Mouse (Mus musculus): ENCODE measurements around the gene Hsd17b7. TPM values are rescaled to one million over a fixed set of nuclear protein-coding genes. Genes with fewer than 3 reads are reported as not detected.

The Hsd17b7 gene
- total and polyA plus RNA-seq, 3 experiments: 4.8 to 5.7 TPM; not detected in 1

DNA sequence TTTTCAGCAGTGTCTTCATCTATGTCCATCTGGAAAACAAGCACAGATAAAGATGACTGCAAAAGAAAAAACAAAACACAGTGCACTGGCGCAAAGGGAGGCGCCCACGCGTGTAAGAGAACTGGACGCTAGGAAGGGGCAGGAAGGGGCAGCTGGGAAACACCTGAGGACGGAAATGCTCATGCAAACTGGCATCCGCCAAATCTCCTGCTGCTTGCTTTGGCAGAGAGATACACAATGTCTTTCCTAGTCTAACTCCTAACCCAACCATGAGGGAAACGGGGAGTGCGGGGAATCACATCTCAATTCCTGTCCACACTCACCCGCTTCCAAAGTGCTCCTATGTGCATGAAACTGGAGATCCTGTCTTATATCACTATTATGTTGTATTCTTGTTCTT is 15.9 kb downstream of the Hsd17b7 start:
- Histone ChIP-seq H3K79me2 (ENCODE audit: control insufficient read depth, insufficient read depth, low read length, poor library complexity) (no peaks in the 10 kb centered on the region), H3K4me1 (ENCODE audit: control insufficient read depth in 1 of 2, insufficient read depth in 2 of 2, low read length in 2 of 2) (no peaks in the 10 kb centered on the region), H3K27ac (ENCODE audit: control insufficient read depth, low read depth, low read length) (no peak overlapping the region), H3K4me3 (ENCODE audit: control insufficient read depth in 1 of 2, insufficient read depth in 1 of 2, low read depth in 2 of 2, low read length in 2 of 2) (no peak overlapping the region), H3K9ac (ENCODE audit: control insufficient read depth, low read depth, low read length, poor library complexity, severe bottlenecking) (no peak overlapping the region), H3K9me3 (replicated peaks; ENCODE audit: insufficient read depth, low read length) (no peaks in the 10 kb centered on the region), H3K36me3 (ENCODE audit: control insufficient read depth in 1 of 2, insufficient read depth in 2 of 2, low read length in 2 of 2) (no peaks in the 10 kb centered on the region), H3K27me3 (ENCODE audit: control insufficient read depth in 1 of 2, insufficient read depth in 2 of 2, low read length in 2 of 2) (no peaks in the 10 kb centered on the region)
- DNase-seq (ENCODE audit: low read depth, low spot score): no peak
- TF ChIP-seq MYB (IDR thresholded peaks at IDR 0.05; ENCODE audit: low read depth, low read length) (no peak), ZC3H11A (IDR thresholded peaks at IDR 0.05; ENCODE audit: low read depth, low read length) (no peak), TAL1 (IDR thresholded peaks at IDR 0.05; ENCODE audit: low read length) (no peak), E2F4 (IDR thresholded peaks at IDR 0.05; ENCODE audit: borderline replicate concordance, low read depth, low read length) (no peak), POLR2AphosphoS5 (IDR thresholded peaks at IDR 0.05; ENCODE audit: borderline replicate concordance, low read depth, low read length) (no peak), RCOR1 (IDR thresholded peaks at IDR 0.05; ENCODE audit: low read depth, low read length) (no peak)

DNA sequence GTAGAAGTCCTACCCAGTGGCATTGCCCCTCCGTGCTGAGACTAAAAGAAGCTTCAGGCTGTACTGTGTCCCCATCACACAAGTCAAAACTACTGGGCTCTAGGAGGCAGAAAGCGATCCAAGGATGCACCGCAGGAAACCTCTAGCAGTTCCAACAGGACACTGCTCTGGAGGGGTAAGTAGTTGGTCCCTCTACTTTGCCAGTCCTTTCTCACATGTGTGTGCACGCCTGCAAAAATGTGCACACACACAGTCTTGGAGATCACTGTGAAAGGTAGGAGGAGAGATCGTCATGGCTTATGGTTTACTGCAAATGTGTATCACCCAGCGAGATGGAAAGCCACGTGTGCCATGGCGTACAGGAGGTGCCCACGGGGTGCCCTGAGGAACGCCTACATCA is 16.4 kb downstream of the Hsd17b7 start:
- Histone ChIP-seq H3K27ac (ENCODE audit: control insufficient read depth, low read depth, low read length) (no peak overlapping the region), H3K9me3 (replicated peaks; ENCODE audit: insufficient read depth, low read length) (no peaks in the 10 kb centered on the region), H3K4me1 (ENCODE audit: control insufficient read depth in 1 of 2, insufficient read depth in 2 of 2, low read length in 2 of 2) (no peaks in the 10 kb centered on the region), H3K27me3 (ENCODE audit: control insufficient read depth in 1 of 2, insufficient read depth in 2 of 2, low read length in 2 of 2) (no peaks in the 10 kb centered on the region), H3K4me3 (ENCODE audit: control insufficient read depth in 1 of 2, insufficient read depth in 1 of 2, low read depth in 2 of 2, low read length in 2 of 2) (no peak overlapping the region), H3K9ac (ENCODE audit: control insufficient read depth, low read depth, low read length, poor library complexity, severe bottlenecking) (no peak overlapping the region), H3K36me3 (ENCODE audit: control insufficient read depth in 1 of 2, insufficient read depth in 2 of 2, low read length in 2 of 2) (no peaks in the 10 kb centered on the region), H3K79me2 (ENCODE audit: control insufficient read depth, insufficient read depth, low read length, poor library complexity) (no peaks in the 10 kb centered on the region)
- TF ChIP-seq RCOR1 (IDR thresholded peaks at IDR 0.05; ENCODE audit: low read depth, low read length) (no peak), SIN3A (IDR thresholded peaks at IDR 0.05; ENCODE audit: low read length) (no peak), MYC (IDR thresholded peaks at IDR 0.05; ENCODE audit: low read depth, low read length) (no peak), ETS1 (IDR thresholded peaks at IDR 0.05; ENCODE audit: low read depth, low read length) (no peak), NELFE (IDR thresholded peaks at IDR 0.05; ENCODE audit: low read depth, low read length) (no peak)
- no peak for DNase-seq (ENCODE audit: low read depth, low spot score)

DNA sequence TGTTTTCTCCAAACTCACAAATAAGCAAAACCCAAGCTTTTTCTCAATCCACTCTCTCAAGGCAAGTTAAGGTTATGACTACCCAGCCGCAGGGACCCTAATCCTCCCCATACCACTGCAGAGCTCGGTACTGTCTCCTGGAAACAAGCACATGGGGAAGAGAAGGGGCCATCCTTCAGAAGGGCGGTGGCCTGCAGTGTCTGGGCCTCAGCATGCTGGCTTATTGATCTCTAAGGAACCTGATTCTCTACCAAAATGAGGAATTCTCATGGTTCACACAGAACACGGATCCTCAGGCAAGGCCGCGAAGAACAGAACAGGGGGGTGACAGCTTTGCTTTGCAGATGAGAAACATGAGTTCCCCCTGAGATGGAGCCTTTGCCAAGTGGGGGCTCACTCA is 17.5 kb downstream of the Hsd17b7 start:
- H3K4me1 ChIP-seq (ENCODE audit: control insufficient read depth in 1 of 2, insufficient read depth in 2 of 2, low read length in 2 of 2): no peaks in the 10 kb centered on the region
- no peaks in the 10 kb centered on the region for H3K27me3 ChIP-seq (ENCODE audit: control insufficient read depth in 1 of 2, insufficient read depth in 2 of 2, low read length in 2 of 2)
- no peaks in the 10 kb centered on the region for H3K79me2 ChIP-seq (ENCODE audit: control insufficient read depth, insufficient read depth, low read length, poor library complexity)
- no peaks in the 10 kb centered on the region for H3K36me3 ChIP-seq (ENCODE audit: control insufficient read depth in 1 of 2, insufficient read depth in 2 of 2, low read length in 2 of 2)
- H3K4me3 ChIP-seq (ENCODE audit: control insufficient read depth in 1 of 2, insufficient read depth in 1 of 2, low read depth in 2 of 2, low read length in 2 of 2): no peak overlapping the region
- no peak overlapping the region for H3K9ac ChIP-seq (ENCODE audit: control insufficient read depth, low read depth, low read length, poor library complexity, severe bottlenecking)
- no peak for DNase-seq (ENCODE audit: low read depth, low spot score)
- no peaks in the 10 kb centered on the region for H3K9me3 ChIP-seq (replicated peaks; ENCODE audit: insufficient read depth, low read length)
- no peak for TF ChIP-seq MYB (IDR thresholded peaks at IDR 0.05; ENCODE audit: low read depth, low read length)
- no peak for TF ChIP-seq CHD2 (IDR thresholded peaks at IDR 0.05; ENCODE audit: low read length)
- no peak for TF ChIP-seq MAX (IDR thresholded peaks at IDR 0.05; ENCODE audit: low read length)
- no peak for TF ChIP-seq EP300 (IDR thresholded peaks at IDR 0.05; ENCODE audit: low read depth in 1 of 2, low read length in 2 of 2)
- no peak for TF ChIP-seq SIN3A (IDR thresholded peaks at IDR 0.05; ENCODE audit: low read length)
- TF ChIP-seq MXI1 (IDR thresholded peaks at IDR 0.05; ENCODE audit: low read depth, low read length): no peak
- TF ChIP-seq TBP (IDR thresholded peaks at IDR 0.05; ENCODE audit: low read depth, low read length): no peak
- TF ChIP-seq POLR2A (IDR thresholded peaks at IDR 0.05; ENCODE audit: control insufficient read depth in 1 of 2, insufficient read depth in 1 of 2, low read depth in 1 of 2, low read length in 2 of 2, poor library complexity in 1 of 2): no peak
- no peak overlapping the region for H3K27ac ChIP-seq (ENCODE audit: control insufficient read depth, low read depth, low read length)

All from MEL (cell line).